Mouse (Mus musculus): Measurements from ENCODE around the gene Tmem248.
A peak's percentile ranks its signal among the peaks of the same experiment; 100 is the strongest.

The Tmem248 gene

GRCm38 (mm10) chr5:130216781-130217180, at the start of gene Tmem248:
TSS of gene Tmem248 (plus strand) at chr5:130217081.
- no peak for DNase-seq (ENCODE audit: low spot score in 2 of 2)

- DNase-seq (ENCODE audit: low spot score in 2 of 2): no peak
These were observed 47.8 kb upstream of the Tmem248 start for GRCm38 (mm10) chr5:130169109-130169508.

GRCm38 (mm10) chr5:130170666-130171422, 46.0 kb upstream of the Tmem248 start:
- no peak for DNase-seq (ENCODE audit: low spot score in 2 of 2)

- DNase-seq (ENCODE audit: low spot score in 2 of 2): peak; percentile 84 to 88
These were observed 45.4 kb upstream of the Tmem248 start, which contains the start of gene Rabgef1 for GRCm38 (mm10) chr5:130171423-130171954. TSS of gene Rabgef1 (plus strand) at chr5:130171798.

GRCm38 (mm10) chr5:130171956-130172601, 44.8 kb upstream of the Tmem248 start:
- DNase-seq (ENCODE audit: low spot score in 2 of 2): peak; percentile 13 to 23

GRCm38 (mm10) chr5:130173012-130173411, 43.9 kb upstream of the Tmem248 start:
- no peak for DNase-seq (ENCODE audit: low spot score in 2 of 2)

- no peak for DNase-seq (ENCODE audit: low spot score in 2 of 2)
These were observed 39.0 kb upstream of the Tmem248 start for GRCm38 (mm10) chr5:130177871-130178270.

- DNase-seq (ENCODE audit: low spot score in 2 of 2): no peak
These were observed 36.5 kb upstream of the Tmem248 start for GRCm38 (mm10) chr5:130180362-130180761.

- no peak for DNase-seq (ENCODE audit: low spot score in 2 of 2)
These were observed 34.9 kb upstream of the Tmem248 start for GRCm38 (mm10) chr5:130181740-130182540.

- DNase-seq (ENCODE audit: low spot score in 2 of 2): no peak
These were observed 34.4 kb upstream of the Tmem248 start for GRCm38 (mm10) chr5:130182541-130182821.

- DNase-seq (ENCODE audit: low spot score in 2 of 2): no peak
These were observed 32.6 kb upstream of the Tmem248 start for GRCm38 (mm10) chr5:130184193-130184856.

- DNase-seq (ENCODE audit: low spot score in 2 of 2): no peak
These were observed 31.6 kb upstream of the Tmem248 start for GRCm38 (mm10) chr5:130185312-130185711.

- peak in 1 of 2 experiments; percentile 11 for DNase-seq (ENCODE audit: low spot score in 2 of 2)
These were observed 29.5 kb upstream of the Tmem248 start for GRCm38 (mm10) chr5:130187383-130187782.

- no peak for DNase-seq (ENCODE audit: low spot score in 2 of 2)
These were observed 26.0 kb upstream of the Tmem248 start for GRCm38 (mm10) chr5:130190909-130191308.

GRCm38 (mm10) chr5:130191865-130192264, 25.0 kb upstream of the Tmem248 start:
- no peak for DNase-seq (ENCODE audit: low spot score in 2 of 2)

GRCm38 (mm10) chr5:130192356-130192944, 24.4 kb upstream of the Tmem248 start:
- DNase-seq (ENCODE audit: low spot score in 2 of 2): no peak

- DNase-seq (ENCODE audit: low spot score in 2 of 2): no peak
These were observed 23.1 kb upstream of the Tmem248 start for GRCm38 (mm10) chr5:130193760-130194159.

- no peak for DNase-seq (ENCODE audit: low spot score in 2 of 2)
These were observed 20.6 kb upstream of the Tmem248 start for GRCm38 (mm10) chr5:130196307-130196706.

- DNase-seq (ENCODE audit: low spot score in 2 of 2): no peak
These were observed 19.4 kb upstream of the Tmem248 start for GRCm38 (mm10) chr5:130197454-130197853.

- DNase-seq (ENCODE audit: low spot score in 2 of 2): no peak
These were observed 18.9 kb upstream of the Tmem248 start for GRCm38 (mm10) chr5:130197981-130198380.

All from right cerebral cortex, postnatal 36 days (tissue).